Mouse (Mus musculus) adrenal gland, adult (tissue): ENCODE measurements around the gene Siva1.

Experiments
- DNase-seq, 2 experiments: peaks; one replicate each; pipeline ENCODE4 v3.0.0; 2022 to 2023; ENCODE audit warnings: low spot score in 1 of 2; ENCODE audit not compliant: inconsistent age in 2 of 2

The Siva1 gene

DNA sequence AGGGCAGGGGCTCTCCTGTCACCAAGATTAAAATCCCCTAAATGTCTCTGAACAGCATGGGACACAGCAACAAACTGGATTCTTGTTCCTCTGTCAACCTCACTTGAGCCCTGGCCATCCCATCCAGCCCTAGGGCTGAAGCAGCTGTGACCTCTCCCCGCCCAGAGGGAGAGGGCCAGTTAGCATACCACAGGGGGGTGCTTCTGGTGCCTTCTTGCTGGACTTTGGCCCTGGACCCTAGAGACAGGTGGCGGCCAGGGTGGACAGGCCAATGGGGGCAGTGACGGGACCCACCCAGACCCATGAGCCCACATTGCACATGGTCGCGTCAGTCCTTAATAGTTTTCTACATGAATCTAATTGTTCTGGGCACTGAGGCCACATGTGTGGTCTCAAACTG lies 9.6 kb downstream of the Siva1 start:
- no peak for DNase-seq

DNA sequence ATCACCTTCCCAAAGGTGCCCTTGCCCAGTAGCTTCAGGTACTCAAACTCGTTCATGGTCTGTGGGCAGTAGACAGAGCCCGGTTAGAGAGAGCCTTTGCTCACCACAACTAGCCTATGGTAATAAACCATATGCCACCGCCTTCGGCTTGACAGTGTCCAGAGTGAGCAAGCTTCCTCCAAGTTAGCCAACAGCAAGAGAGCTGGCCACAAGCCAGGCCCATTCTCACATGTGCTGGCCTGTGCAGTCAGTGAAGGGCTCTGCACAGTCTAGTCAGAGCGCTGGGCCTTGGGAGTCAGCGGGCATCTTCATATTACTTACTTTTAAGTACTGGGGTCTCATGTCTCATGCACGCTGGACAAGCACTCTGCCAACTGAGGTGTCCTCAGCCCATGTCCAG lies 14.1 kb downstream of the Siva1 start:
- DNase-seq: peak in 1 of 2 experiments; percentile 86

DNA sequence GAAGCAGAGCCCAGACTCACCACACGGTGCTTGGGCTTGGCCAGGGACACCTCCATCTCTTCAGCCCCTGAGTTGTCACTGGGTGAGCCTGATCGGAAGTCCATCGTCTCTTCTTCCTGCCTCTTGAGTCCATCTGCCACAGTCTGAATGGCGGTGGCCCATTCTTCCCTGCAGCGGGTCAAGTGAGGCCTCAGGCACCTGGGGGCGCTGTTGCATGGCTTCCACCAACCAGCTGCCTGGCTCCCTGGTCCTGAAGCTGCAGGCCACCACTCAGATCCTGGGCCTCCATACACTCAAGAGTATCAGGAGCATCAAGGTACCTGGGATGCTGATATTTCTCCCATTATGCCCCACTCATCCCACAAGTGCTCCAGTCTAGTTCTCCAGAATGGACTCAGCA lies 14.6 kb downstream of the Siva1 start:
- peak; percentile 75 to 90 for DNase-seq

DNA sequence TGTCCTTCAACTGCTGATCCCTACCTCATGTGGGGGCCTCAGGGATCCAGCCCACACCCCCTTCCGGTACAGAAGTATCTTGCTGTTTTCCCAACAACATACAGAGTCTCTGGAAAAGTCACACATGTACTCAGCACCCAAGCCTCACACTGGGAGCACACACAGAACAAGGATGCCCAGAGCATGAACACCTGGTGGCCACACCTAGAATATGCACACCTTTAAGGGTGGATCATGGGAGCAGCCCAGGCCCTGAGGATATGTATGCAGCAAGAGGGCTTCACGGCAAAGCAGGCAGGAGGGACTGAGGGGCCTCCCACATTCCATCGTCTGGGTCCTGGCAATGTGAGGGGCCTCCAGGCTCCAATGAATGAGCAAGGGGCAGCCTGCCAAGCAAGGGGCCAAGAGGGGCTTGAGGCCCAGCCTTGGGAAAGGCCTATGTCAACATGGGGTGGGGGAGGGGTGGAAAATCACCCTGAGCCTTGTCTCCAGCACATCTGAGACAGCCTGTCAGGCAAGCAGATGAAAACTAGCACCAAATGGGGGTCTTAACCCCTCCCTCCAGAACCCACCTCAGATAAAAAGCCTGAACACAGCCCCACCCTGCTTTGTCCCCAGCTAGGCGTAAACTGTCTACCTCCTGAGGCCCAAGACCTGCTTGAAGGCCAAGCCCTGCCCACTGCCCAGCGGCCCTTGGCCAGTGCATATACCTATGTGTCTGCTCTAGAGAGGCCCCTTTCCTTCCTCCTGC lies 16.3 kb downstream of the Siva1 start:
- no peak for DNase-seq

DNA sequence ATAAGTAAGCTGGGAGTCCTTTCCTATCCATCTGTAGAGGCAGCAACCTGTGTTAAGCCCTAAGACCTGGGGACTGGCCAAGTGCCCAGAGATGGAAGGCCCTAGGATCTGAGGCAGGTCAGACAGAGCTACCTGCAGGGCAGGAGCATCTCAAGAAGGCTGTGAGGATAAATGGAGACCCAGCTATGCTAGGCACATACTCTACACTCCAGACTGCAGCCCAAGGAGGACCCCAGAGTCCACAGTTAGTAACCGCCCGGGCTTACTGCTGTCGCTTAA lies 16.8 kb downstream of the Siva1 start:
- DNase-seq: no peak

DNA sequence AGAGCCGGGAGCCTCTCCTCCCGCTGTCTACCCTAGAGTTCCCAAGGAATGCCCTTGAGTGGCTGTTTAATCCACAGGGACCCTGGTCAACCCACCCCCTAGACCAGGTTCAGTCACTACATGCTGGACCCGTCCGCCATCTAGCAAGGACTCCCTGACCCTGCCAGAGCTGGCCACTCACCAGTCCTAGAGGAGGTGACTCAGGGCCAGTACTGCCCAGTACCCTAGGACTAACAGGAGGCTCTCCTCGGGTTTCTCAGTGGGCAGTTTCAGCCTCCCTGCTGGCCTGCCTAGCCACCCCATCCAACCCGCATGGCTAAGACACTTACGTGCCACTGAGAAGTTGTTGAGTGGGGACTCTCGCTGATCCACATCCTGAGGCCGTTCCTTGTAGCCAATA lies 17.4 kb downstream of the Siva1 start:
- no peak for DNase-seq

DNA sequence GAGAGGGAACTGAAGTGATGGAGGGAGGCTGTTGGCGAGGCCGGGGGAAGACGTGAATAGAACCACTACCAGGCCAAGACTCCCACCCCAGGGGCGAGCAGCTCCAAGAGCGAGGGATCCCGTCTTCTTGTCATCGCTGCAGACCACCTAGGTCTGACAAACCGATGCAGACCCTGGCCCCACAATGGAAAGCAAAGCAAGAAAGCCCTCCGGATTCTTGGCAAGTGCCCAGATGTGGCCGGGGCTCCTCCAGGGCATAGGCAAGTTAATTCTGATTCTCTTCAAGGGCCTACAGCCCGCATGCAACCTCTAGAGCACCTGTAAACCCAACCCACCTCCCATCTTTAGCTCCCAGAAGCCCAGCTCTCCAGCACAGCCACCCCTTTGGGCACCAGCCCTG lies 18.8 kb downstream of the Siva1 start:
- no peak for DNase-seq

DNA sequence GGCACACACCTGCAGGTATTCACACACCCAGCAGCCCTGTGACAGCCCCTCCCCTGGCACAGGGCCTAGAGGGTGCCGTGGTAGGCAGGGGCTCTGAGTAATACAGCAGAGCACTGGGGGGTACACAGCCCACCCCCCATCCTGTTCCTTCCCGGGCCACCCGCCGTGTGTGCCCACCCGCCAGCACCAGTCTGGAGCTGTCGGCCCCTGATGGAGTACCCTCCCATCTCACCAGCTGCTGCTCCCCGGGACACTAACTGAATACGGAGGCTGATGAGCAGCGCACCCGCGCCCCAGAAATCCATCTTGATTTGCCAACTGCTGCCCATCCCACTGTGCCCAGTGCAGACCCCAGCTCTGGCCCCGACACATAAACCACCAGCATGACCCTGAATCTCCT lies 19.2 kb downstream of the Siva1 start:
- no peak for DNase-seq

DNA sequence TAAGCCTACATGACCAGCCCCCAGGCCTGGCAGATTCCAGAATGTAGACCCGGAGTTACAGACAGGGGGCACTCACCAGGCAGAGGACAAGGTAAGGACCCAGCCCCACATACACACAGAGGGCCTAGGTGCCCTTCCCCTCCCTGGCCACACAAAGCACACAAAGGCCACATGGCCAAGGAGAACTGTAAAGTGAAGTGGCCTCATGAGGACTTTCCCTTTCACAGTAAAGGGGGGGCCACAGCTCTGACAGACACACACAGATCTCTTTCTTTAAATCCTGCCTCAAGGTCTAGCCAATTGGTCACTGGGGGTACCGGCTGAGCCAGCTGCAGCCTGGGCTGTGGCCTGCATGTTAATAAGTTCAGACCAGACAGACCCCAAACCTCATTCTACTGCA lies 19.6 kb downstream of the Siva1 start:
- DNase-seq: no peak

DNA sequence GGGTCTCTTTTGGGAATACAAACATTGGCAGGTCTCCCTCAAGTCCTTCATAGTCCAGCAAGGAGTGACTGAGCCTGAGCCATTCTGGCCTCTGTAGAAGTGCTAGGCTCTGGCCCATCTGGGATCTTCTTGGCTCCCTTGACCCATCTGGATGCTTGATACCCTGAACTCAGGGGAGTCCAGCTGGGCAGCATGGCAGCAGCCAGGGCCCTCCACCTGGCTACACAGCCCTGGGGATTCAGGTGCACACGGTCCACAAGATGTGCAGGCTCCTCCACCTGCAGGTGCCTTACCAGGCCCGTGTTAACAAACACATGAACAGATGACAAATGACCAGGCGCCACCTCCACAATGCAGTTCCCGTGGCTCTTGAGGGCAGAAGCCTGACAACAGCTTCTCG lies 20.2 kb downstream of the Siva1 start:
- no peak for DNase-seq

DNA sequence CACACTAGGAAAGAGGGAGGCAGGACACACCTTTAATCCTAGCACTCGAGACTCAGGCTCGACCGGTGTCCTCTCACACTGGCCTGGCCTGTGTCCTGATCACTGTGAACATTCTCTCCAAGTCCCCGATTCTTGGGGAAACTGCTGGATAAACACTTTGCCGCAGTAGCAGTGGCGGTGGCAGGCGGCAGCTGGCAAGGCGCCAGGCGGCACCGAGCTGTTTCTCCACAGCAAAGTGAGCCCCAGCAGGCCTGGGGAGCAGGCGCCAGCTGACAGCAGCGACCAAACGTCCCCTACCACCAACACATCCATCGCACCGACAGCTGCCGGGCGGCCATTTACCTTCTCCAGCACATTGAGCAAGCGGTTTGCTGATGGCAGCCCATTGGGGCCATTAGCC lies 21.0 kb downstream of the Siva1 start:
- peak; percentile 77 to 89 for DNase-seq

DNA sequence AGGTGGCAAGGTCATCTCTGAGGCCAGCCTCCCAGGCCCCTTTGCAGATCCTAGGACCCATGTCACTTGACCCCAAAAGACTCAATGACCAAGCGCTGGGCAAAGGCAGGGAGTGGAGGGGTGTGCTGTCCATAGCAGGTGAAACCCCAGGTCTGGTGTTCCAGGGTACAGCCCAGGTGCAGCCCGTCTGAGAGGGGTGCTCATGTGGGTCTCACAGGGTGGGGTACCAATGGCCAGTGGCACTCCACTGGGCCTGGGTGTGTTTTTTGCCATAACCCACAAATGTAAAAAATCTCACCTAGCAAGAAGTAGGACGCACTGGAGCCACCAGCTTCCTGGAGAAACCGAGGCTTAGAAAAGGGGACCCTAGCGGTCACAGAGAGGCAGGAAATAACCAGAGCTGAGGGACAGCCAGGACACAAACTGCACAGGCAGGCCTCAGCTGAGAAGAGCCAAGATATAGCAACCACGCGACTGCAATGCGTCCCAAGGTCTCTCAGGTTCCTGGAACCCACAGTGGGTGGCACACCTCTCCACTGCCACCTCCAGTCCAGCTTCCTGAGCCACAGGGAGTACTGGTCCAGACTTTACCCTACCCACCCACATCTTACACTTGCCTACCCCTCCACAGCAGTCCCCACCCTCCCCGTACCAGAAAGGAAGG lies 21.5 kb downstream of the Siva1 start:
- no peak for DNase-seq

DNA sequence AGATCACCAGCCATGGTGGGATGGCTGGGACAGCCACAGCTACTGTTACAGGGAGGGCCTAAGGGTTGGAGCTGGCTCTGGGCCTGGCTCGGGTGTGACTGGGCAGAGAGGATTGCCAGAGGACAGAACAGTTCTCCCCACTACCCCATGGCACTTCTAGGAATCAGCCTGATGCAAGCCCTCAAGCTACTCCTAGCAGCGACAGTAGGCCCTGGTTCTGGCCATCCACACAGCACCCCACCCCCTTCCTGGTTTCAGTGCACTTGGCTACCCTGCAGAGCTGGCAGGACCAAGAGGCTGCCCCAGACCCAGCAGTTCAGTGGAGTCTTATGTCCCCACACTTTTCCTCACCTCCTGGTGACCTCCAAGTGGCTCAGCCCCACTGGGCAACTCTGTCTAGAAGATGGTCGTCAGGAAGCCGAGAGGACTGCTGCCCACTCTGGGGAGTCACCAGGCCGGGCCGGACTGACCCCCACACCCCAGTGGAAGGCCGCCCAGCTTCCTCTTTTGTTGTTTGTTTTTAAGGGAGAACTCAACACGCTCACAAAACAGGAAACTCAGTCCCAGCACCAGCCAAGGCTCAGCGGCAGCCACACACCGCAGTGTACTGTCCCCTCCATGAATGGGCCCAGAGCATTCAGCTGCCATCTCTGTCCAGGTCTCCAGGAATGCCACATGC lies 23.3 kb downstream of the Siva1 start:
- DNase-seq: peak in 1 of 2 experiments; percentile 82

DNA sequence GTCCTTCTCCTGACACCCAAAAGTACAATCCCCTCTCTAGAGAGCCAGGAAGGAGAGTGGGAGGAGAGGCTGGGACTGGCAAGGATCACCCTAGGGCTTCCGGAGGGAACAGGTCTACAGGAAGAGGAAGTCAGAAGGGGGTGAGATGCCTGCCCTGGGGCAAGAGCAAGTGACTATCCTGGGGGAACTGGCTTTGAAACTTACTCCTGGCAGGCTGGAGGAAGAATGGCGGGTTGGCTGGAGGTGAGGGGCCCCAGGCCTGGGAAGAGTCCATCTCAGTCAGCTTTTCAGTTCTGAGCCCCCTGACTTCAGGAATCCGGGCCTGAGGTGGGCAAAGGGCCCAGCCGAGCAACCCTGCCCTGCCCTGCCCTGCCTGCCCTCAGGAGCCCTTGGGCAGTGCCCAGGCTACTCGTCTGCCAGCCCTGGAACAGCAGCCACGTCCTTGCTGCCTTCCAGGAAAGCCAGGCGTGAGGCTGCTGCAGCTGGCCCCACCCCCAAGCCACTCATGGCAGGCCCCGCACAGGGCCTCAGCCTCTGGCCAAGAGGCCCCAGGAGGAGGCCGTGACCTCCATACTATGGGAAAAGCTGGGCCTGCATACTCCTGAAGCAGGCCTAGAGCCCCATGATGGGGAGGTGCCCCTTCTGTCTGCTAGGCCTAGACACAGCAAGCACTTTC lies 26.4 kb downstream of the Siva1 start:
- DNase-seq: peak; percentile 81 to 95

DNA sequence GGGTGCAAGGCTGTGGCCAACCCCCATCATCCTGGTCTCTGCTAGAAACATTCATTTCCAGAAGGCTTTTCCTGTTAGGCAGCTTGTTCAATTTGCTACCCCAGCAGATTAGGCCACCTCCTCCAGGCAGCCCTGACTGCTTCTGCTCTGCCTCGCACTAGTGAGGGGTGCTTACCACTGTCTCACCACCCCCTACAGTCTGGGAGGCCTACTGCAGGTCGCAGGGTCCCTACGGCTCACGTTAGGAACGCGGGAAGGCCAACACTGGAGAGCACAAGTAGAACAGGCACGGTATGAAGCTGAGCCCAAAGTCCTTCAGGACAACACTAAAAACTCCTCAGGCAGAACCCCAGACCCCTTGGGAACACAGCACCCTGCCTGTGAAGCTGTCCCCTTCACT lies 27.4 kb downstream of the Siva1 start:
- DNase-seq: peak in 1 of 2 experiments; percentile 72

DNA sequence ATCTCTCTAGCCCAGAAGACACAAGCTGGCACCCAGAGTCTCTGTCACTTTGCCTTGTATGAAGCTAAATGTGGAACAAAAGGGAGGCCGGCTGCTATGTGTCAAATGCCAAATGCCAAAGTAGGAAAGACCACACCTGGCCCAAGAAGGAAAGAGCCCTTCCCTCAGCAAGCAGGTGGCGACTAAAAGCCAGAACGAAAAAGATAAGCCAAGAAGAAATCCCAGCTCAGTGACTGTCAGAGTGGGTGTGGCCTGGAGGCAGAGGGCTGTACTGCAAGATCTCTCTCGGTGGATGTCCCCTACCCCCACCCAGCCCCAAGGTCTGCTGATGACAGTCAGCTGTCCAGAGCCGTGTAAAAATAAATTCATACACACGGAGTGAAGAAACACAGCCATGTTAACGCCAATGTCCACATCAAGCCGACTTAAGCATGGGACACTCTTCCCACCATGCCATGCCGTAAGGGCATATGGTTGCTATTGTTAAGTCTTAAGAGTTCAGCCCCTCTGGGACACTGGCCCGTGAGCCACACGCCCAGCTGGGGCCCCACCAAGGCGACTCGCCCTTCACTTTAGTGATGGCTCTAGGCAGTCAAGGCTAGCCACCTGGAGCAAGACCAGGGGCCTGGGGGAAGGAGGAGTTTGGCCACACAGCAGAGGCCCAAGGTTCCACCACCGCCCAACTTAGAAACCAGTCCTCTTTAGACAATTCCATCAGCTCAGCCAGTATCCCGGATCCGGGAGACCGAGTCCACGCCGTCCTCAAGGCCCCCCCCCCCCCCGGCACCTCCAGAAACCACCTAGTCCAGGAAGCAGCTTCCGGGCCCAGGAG lies 28.5 kb downstream of the Siva1 start:
- DNase-seq: peak; percentile 76 to 93

DNA sequence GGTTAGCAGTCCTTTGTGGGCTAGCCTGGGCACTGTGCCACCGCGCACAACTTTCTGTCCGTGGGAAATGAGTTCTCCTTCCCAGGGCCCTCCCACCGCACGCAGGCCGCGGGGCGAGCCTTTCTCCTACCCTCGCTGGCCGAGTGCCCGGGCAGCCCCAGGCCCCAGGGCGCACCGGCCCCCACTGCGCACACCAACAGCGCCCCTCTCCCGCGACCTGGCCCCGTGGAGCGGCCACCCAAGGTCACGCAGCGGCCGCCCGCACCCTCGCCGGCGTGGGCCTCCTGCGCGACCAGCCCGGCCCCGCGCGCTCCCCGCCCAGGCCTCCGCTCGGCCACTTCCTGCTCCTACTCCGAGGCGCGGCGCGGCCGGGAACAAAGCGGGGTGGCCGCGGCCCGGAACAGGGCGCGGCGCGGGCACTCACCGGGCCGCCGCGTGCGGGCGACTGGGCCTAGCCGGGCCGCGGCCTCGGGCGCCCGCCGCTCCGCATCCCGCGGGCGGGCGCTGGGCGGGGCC lies 29.2 kb downstream of the Siva1 start:
- DNase-seq: peak; percentile 68 to 83

DNA sequence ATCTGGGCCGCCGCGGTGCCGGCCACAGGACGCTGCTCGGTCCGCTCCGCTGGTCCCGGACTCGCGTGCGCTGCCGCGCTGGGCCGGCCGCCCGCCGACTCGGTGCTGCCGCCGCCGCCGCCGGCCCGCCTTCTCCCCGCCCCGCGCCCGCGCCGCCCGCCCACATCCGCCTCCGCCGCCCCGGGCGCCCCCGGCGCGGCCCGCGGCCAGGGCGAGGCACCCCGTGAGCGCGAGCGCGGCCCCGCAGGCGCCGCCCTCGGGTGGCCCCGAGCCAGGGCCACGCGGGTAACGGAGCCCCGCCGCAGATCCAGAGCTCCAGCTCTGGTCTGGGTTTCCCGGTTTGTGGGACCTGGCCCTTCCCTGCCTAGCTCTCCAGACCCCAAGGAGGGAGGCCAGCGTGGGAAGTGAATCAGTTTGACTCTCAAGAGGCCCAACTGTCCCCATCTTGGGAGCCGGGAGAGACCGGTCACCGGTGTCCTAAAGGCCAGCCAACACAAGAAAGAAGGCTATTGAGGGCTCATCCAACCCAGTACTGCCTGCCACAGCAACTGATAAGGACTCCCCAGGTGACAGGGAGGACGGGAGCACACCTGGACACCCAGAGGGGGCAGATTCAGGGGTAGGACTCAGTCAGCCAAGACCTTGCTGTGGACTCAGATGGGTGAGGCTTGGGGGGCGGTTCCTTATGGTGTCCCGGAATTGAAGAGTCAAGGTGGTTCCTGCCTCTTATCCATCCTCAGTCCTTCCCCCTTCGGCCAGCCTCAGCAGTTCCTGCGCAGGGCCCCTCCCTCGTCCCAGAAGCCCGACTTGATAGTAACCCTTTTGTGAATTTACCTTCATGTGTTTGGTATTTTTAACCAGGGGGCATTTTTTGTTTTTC lies 29.9 kb downstream of the Siva1 start, which contains the start of gene Akt1:
TSS of gene Akt1 (minus strand) at position 753 of the 880 bp plus-strand sequence.
- peak; percentile 81 to 93 for DNase-seq

DNA sequence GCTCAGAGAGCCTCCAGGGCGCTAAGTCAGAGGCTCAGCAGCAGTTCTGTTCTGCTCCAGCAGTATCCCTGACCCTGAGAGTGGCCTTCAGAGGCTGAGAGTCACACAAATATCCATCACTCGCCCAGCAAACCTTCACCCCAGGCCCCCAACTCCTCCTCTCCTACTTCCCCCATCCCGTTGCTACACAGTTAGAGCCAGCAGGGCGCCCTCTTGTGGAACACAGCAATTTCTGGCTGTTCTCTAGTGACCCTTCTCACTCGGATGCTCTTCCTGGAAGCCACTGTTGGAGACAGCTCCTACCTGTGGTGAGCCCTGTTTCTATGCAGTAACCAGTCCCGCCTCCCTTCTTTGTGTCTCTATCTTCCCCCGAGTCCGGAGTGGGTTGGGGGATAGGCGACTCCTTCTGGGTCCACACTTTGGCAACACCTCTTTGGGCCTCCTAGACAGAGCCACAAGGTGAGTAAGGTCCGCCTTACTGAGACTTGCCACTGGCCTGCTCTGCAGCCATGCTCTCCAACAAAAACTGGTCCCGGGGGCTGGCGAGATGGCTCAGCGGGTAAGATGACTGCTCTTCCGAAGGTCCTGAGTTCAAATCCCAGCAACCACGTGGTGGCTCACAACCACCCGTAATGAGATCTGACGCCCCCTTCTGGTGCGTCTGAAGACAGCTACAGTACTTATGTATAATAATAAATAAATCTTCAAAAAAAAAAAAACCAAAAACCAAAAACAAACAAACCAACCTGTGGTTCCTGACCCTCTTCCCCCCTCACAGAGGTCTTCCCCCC lies 31.0 kb downstream of the Siva1 start:
- peak; percentile 93 to 97 for DNase-seq
